Mouse (Mus musculus): ENCODE data around the gene Eipr1.

GRCm38 (mm10) chr12:28786310-28786709 is 34.7 kb downstream of the Eipr1 start:
- TF ChIP-seq POLR2A (IDR thresholded peaks at IDR 0.05; ENCODE audit: control insufficient read depth, low read depth, low read length) (no peak), CTCF (IDR thresholded peaks at IDR 0.05; ENCODE audit: control insufficient read depth, insufficient read depth, insufficient replicate concordance, low read depth, low read length) (no peak)

All from testis, adult 2 months (tissue).